Mouse (Mus musculus) heart, postnatal 0 days (tissue): ENCODE measurements at regions not wholly inside any gene's neighbourhood (a gene's known extent, or its start where the extent isn't known, plus 50 kb on each side); places are given as distances from the start of the nearest gene placed in this dataset.

Source experiments
- CTCF ChIP-seq: IDR thresholded peaks from 2 replicates; pipeline ENCODE4 v1.5.1; 2016; ENCODE audit warnings: antibody characterized with exemption, control low read depth, low read depth
- EP300 ChIP-seq: IDR thresholded peaks from 2 replicates; pipeline ENCODE4 v1.6.1; 2016; ENCODE audit warnings: antibody characterized with exemption, low read depth

GRCm38 (mm10) chr6:93537971-93538370 lies 594.7 kb upstream of the Adamts9 start:
- TF ChIP-seq EP300 (no peak), CTCF (no peak)
